Mouse (Mus musculus) forelimb bud, embryonic 11.5 days (tissue): Measurements from ENCODE around the gene Crkl.
A peak's percentile ranks its signal among the peaks of the same experiment; 100 is the strongest.
"Not testable (repeated sequence)": the region's sequence is repeated elsewhere in the genome, so short reads cannot be mapped to it uniquely, and the experiment has no call there.

Experiments used
- DNase-seq: peaks from one replicate; pipeline ENCODE4 v3.0.0-alpha.2; 2012; ENCODE audit warnings: low read depth, low spot score

The Crkl gene

GRCm38 (mm10) chr16:17486505-17486904 lies 34.7 kb downstream of the Crkl start:
- DNase-seq = no peak

DNA sequence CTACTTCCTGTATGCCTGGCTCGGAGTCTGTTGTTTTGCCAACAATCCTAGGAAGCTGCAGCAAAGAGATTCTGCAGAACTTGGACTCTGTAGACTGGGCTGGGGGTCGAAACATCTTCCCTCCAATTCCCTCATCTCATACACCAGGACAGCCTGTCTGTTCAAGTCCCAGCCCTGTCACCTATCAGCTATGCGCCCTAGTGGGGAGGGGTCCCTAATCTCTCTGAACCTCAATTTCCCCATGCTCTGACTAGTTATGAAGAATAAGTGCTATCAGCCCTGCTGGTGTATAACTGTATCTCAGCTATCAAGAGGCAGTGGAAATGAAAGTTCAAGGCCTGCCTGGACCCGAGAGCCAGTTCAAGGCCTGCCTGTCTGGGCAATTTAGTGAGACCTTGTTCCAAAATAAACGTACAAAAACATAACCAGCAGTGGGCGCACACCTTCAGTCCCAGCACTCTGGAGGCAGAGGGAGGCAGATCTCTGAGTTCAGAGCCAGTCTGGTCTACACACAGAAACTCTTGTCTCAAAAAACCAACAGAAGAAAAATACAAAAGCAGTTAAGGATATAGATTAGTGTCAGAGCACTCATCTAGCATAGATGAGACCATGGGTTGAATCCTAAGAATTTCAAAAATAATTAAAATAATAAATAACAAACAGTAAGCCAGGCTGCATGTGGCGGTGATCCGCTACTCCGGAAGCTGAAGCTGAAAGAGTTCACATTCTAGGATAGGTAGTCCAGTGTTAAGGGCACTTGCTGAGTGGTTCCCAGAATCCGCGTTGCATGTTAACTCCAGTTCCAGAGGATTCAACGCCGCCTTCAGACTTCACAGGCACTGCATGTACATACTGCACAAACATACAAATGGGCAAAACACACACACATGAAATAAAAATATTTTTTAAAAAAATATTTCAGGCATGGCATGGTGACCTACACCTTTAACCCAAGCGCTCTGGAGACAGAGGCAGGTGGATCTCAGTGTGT lies 37.0 kb downstream of the Crkl start:
- DNase-seq = no peak

- no peak for DNase-seq
Observed at GRCm38 (mm10) chr16:17489469-17490111, 37.8 kb downstream of the Crkl start, which contains the start of gene Aifm3. Aifm3 (plus strand) TSS chr16:17489611.

GRCm38 (mm10) chr16:17491154-17491553 lies 39.4 kb downstream of the Crkl start:
- DNase-seq = no peak

DNA sequence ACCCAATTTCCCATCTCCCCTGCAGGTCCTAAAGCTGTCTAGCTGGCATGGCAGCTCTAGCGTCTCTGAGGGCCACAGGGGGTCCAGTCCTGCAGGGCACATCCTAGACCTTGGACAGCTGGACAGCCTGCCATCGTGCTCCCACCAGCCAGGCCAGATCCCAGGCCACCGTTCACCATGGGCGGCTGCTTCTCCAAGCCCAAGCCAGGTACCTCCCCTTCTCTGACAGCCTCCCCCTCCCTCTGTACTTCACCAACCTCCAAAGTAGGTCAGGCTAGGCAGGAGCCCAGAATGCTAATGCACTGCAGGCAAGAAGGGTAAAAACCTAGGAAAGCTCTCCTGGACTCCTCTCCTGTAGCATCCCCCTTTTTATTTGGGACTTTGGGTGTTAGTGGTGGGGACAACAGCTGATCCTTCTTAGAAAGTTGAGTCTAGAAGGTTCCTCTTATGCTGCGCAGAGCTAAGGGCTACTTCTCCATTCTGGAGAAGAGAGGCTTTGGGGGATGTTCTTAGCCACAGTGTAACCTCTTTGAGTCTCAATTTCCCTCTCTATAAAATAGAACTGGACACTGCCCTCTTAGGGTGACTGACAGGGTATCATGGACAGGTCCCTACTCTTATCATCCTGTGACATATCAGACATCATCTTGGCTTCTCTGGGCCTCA lies 40.2 kb downstream of the Crkl start:
- DNase-seq = no peak

DNA sequence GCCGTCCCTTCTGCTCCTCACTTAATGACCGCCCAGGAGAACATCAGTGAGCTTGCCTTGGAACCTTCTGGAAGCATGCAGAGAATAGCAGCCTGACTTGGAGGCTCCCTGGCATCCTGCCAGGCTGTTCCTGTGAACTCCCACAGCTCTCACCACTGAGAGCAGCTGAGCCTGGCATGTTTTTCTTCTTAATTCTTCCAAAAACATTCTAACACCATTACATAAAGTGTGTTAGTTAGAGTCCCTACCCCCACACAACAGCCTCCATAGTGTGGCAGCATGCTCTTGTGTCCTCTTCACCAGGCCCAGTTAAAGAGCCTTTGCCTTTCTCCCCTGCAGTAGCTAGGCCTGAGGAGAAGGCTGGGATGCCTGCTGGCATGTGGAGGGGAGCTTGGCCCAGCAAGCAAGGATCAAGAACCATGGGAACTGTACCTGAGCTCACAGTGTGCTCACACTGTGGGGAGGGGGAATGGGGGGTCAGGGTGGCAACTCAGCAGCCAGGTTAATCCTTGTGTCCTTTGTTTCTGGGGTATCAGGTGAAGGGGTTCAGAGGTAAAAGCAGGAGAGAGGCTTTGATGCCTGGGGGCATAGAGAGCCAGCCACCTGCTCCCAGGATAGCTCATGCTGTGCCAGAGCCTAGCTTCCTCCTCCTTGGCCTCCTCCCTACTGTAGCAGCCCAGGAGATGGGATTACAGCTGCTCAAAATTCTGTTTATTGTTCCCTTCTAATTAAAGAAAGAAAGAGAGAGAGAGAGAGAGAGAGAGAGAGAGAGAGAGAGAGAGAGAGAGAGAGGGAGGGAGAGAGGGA lies 44.9 kb downstream of the Crkl start:
- DNase-seq = no peak

- peak; percentile 20 for DNase-seq
Observed at GRCm38 (mm10) chr16:17499249-17499883, 47.6 kb downstream of the Crkl start.

DNA sequence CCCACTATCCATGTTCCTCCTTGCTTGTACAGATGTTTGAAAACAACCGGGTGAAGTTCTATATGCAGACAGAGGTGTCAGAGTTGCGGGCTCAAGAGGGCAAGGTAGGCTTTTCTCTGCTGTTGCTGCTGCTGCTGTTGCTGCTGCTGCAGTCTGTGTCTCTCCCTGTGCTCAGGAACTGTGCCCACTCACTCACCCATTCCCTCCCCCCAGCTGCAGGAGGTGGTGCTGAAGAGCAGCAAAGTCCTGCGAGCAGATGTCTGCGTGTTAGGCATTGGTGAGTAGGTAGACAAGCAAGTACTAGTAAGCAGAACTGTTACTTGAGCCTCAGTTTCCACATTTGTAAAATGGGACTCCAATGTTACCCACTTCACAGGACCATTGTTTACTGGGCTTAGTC lies 50.9 kb downstream of the Crkl start:
- no peak for DNase-seq

- no peak for DNase-seq
Observed at GRCm38 (mm10) chr16:17507018-17507552, 55.3 kb downstream of the Crkl start.

- DNase-seq = not testable (repeated sequence)
Observed at GRCm38 (mm10) chr16:17508031-17508430, 56.2 kb downstream of the Crkl start.

DNA sequence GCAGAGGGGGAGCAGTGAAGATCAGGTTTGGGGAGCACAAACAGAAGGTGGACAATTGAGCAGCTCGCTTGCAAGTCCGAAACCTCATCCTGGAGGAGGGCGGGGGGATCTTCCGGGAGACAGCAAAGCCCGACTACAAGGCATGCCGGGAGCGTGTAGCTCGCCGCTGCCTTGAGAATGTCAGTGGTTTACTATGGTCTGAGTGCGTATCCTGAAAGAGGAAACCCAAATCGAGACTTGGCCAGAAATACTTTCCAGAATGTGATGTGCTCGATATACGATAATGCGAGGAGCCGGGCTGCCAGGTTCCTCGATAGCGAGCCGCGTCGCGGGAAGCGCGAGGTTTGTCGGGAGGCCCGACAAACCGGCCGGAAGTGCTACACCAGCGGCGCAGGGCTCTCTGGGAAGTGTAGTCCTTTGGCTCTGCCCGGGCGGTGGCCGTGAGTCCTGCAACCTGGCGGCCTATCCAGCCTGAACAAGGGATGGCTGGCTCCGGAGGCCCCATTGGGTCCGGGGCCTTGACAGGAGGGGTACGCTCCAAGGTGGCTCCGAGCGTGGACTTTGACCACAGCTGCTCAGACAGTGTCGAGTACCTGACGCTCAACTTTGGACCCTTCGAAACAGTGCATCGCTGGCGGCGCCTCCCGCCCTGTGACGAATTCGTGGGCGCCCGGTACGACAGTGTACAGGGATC lies 56.9 kb downstream of the Crkl start, which contains the start of gene Lztr1:
Lztr1 (plus strand) TSS at position 143 of the 694 bp plus-strand sequence.
- peak; percentile 86 for DNase-seq

GRCm38 (mm10) chr16:17509240-17509597 lies 57.4 kb downstream of the Crkl start:
- no peak for DNase-seq

DNA sequence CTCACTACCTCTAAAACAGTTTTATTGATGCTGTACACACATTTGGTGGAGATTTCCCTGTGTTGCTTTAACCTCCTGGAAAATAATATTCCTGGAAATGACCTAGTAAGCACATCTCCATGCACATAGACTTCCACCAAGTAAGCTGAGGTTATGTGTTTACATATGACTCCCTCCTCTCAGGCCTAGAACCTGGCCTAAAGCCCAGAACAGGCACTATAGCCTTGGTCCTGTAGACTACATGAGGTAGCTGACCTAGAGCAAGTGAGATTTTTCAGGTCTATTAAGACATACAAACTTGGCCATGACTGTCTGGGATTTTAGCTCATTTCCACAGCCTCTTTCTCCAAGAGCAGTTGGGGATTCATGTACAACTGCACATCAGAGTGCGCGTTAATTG lies 58.4 kb downstream of the Crkl start:
- DNase-seq = no peak

DNA sequence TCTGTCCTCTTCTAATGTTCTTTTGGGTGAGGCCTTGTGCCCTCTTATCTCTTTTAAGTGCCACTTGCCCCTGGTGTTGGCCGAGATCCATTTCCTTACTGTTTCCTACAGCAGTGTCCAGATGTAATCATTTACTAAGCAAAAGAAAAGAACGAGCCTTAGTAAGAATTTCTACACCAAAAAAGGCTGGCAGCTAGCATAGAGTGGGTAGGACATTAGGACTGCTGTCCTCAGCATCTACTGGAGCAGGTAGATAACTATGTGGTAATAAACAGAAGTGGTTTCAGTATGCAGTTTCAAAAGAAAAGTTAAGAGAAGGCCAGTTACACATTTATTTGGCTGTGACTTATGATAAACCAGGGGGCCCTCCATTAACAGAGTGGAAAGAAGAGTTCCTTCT lies 58.9 kb downstream of the Crkl start:
- DNase-seq = no peak

- DNase-seq = no peak
Observed at GRCm38 (mm10) chr16:17511431-17511830, 59.6 kb downstream of the Crkl start.

GRCm38 (mm10) chr16:17518910-17519309 lies 67.1 kb downstream of the Crkl start:
- no peak for DNase-seq

DNA sequence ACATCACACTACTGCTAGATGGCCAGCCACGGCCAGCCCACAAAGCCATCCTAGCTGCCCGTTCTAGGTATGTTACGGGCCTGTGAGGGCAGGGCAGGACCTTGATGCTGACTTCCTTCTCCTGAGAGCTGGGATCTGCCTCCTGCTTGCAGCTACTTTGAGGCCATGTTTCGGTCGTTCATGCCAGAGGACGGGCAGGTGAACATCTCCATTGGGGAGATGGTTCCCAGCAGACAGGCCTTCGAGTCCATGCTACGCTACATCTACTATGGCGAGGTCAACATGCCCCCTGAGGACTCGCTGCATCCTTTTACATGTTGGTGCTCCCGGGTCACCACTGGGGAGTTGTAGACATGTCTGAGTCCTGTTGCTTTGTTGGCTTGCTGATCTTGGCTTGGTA lies 72.4 kb downstream of the Crkl start:
- no peak for DNase-seq

GRCm38 (mm10) chr16:17525524-17525923 lies 73.7 kb downstream of the Crkl start:
- DNase-seq = no peak

- no peak for DNase-seq
Observed at GRCm38 (mm10) chr16:17526223-17526622, 74.4 kb downstream of the Crkl start.

GRCm38 (mm10) chr16:17527606-17528005 lies 75.8 kb downstream of the Crkl start:
- DNase-seq = no peak
